Mouse (Mus musculus): ENCODE results near the gene Bend4. TPM values are rescaled to one million over a fixed set of nuclear protein-coding genes. Genes with fewer than 3 reads are reported as not detected.

Bend4 gene
- total RNA-seq (2014; rRNA removed) (16.1 and 18.2 TPM in 2 replicates), polyA plus RNA-seq (2015; fragmentation: Nextera tagmentation; extraction: Ambion mirVana) (9.2 and 9.5 TPM in 2 replicates)

DNA sequence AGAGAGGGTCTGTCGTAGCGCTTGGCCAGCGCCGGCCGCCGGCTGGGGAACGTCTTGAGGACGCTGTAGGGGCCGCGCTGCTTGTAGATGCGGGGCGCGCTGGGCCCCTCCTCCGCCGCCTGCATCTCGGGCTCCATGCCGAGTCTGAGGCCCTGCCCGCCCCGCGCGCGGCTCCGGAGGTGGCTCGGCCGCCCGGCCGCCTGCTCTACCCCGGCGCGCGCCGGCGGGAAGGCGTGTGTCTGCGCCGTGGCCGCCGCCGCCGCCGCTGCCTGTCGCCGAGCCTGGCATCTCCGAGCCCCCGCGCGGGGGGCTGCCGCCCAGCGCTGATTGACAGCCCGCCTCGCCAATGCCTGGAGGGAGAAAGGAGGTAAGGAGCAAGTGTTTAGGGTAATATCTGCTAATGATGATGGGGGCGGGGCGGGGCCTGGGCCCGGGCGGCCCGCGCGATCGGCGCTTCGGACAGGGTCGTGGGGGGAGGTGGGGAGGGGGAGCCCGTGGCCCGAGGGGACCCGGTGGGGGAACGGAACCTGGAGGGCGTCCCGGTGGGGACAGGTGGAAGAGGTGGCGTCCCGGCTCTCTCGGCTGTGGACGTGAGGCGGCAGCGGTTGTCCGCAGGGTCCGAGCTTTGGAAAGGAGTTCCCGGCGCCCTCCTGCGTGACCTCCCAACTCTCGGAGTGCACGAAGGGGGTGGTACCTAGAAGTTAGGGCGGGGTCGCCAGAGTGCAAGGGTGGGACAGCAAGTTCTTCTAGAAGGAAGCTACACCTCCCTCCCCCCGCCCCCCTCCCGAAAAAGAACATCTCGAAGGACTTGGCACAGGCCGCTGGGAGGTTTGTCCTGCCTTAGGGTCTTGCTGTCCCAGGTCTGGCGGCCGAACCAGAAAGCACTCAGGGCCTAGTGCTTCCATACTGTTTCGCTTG, at the start of gene Bend4:
TSS of gene Bend4 (minus strand) at position 868 of the 918 bp plus-strand sequence.
- no peaks in the 10 kb centered on the region for H3K36me3 ChIP-seq (ENCODE audit: insufficient read depth, low read length)
- ATAC-seq (ENCODE audit: low FRiP score) (peak; percentile 78), DNase-seq (ENCODE audit: low spot score) (peak; percentile 84)
- H3K4me1 ChIP-seq (ENCODE audit: insufficient read depth, low read length), result peaks cover 6% of the 10 kb centered on the region; the same call in 1 of the 2 replicates
- 1% methylated on average over 58 of the region's 90 CpGs for WGBS
- no peak for TF ChIP-seq CTCF (IDR thresholded peaks at IDR 0.05)
- H3K27ac ChIP-seq (ENCODE audit: low read depth, low read length), result peak within 1 kb of the TSS; percentile 68
- peak within 1 kb of the TSS; percentile 77 for H3K9ac ChIP-seq (replicated peaks; ENCODE audit: low read length, poor library complexity, severe bottlenecking)
- H3K4me2 ChIP-seq (ENCODE audit: low read depth, low read length, poor library complexity, severe bottlenecking), result peak within 1 kb of the TSS; percentile 79
- H3K9me3 ChIP-seq (ENCODE audit: low read length), result no peaks in the 10 kb centered on the region
- H3K4me3 ChIP-seq (ENCODE audit: low read depth, low read length), result peak within 1 kb of the TSS; percentile 77
- no peaks in the 10 kb centered on the region for H3K27me3 ChIP-seq (ENCODE audit: insufficient read depth, low read length)

DNA sequence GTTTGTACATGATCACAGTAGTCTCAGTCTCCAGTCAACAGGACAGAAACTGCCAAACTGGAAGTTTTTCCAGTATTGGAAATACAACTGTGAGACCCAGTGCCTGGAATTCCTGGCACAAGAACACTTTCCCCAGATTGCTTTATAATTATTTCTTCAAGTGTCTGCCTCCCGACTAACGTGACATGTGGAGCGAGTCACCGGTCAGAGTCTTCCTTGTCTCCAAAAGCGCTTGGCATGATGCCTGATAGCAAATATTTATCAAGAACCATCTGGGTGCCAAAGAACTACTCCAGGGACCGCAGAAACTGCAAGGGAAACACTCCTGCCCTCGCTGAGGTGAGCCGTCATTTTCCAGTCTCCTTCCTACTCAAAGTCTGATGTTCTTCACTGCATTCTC, 45.6 kb upstream of the Bend4 start:
- peak; percentile 39 for DNase-seq (ENCODE audit: low spot score)
- H3K9ac ChIP-seq (replicated peaks; ENCODE audit: low read length, poor library complexity, severe bottlenecking), result no peak overlapping the region
- H3K4me2 ChIP-seq (ENCODE audit: low read depth, low read length, poor library complexity, severe bottlenecking), result no peak overlapping the region
- H3K4me1 ChIP-seq (ENCODE audit: insufficient read depth, low read length), result no peaks in the 10 kb centered on the region
- H3K4me3 ChIP-seq (ENCODE audit: low read depth, low read length), result no peak overlapping the region
- no peak for TF ChIP-seq CTCF (IDR thresholded peaks at IDR 0.05)
- no peak overlapping the region for H3K27ac ChIP-seq (ENCODE audit: low read depth, low read length)
- H3K27me3 ChIP-seq (ENCODE audit: insufficient read depth, low read length), result no peaks in the 10 kb centered on the region
- ATAC-seq (ENCODE audit: low FRiP score), result no peak
- no peaks in the 10 kb centered on the region for H3K36me3 ChIP-seq (ENCODE audit: insufficient read depth, low read length)
- 65% methylated on average over 8 of the region's 8 CpGs for WGBS
- no peaks in the 10 kb centered on the region for H3K9me3 ChIP-seq (ENCODE audit: low read length)

DNA sequence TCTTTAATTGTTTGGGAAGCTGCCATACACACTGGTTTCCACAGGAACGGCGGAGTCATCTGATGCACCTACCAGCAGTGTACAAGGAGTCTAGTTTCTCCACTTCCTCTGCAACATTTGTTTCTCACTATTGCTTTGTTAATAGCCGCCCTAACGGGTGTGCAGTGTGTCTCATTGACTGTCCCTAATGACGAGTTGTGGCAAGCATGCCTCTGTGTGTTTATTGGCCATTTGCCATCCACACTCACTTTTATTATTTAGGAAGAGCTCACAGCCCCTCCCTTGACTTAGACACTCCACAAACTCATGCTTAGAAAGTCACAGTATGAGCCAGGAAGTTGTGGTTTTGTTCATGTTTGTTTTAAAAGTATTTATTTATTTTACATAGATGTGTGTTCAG, 45.0 kb upstream of the Bend4 start:
- WGBS, result 66% methylated on average over 5 of the region's 5 CpGs
- Histone ChIP-seq H3K9ac (replicated peaks; ENCODE audit: low read length, poor library complexity, severe bottlenecking) (no peak overlapping the region), H3K4me2 (ENCODE audit: low read depth, low read length, poor library complexity, severe bottlenecking) (no peak overlapping the region), H3K27me3 (ENCODE audit: insufficient read depth, low read length) (no peaks in the 10 kb centered on the region), H3K4me3 (ENCODE audit: low read depth, low read length) (no peak overlapping the region), H3K27ac (ENCODE audit: low read depth, low read length) (no peak overlapping the region), H3K36me3 (ENCODE audit: insufficient read depth, low read length) (no peaks in the 10 kb centered on the region), H3K4me1 (ENCODE audit: insufficient read depth, low read length) (no peaks in the 10 kb centered on the region), H3K9me3 (ENCODE audit: low read length) (no peaks in the 10 kb centered on the region)
- no peak for TF ChIP-seq CTCF (IDR thresholded peaks at IDR 0.05)
- DNase-seq (ENCODE audit: low spot score) (peak; percentile 24), ATAC-seq (ENCODE audit: low FRiP score) (no peak)

DNA sequence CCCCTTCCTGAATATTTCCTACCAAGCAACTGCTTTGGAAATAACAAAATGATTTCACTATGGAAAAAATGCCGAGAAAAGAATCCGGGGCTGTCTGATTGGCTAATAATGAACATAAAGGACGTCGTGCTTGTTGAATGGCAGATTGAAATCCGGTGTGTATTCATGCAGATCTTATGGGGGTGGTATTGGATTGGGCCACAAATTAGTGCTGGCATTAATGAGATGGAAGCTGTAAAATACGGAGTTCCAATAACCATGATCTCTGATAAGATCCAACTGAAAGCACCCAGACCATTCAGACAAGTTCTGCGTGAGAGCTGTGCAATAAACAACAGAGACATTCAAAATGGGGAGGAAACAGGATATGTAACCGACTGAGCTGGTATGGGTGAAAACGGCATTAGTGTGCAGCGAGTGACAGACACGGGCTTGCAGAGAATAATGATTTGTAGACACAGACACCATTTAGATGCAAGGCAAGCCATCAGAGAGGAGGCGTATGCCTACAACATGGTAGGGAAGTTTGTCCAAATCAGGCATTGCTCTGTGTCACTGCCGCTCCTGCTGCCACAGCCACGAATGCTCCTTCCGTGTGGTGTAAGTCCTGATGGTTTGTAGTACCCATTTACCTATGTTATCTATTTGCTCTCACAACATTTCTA, 38.9 kb upstream of the Bend4 start:
- Histone ChIP-seq H3K27ac (ENCODE audit: low read depth, low read length) (peak overlapping the region; percentile 38; the same call in 1 of the 2 replicates), H3K9ac (replicated peaks; ENCODE audit: low read length, poor library complexity, severe bottlenecking) (no peak overlapping the region), H3K27me3 (ENCODE audit: insufficient read depth, low read length) (no peaks in the 10 kb centered on the region), H3K4me3 (ENCODE audit: low read depth, low read length) (no peak overlapping the region), H3K36me3 (ENCODE audit: insufficient read depth, low read length) (no peaks in the 10 kb centered on the region), H3K4me2 (ENCODE audit: low read depth, low read length, poor library complexity, severe bottlenecking) (0 out of 2 replicates have a peak overlapping the region, but pooled peaks have one; percentile 6), H3K9me3 (ENCODE audit: low read length) (no peaks in the 10 kb centered on the region), H3K4me1 (ENCODE audit: insufficient read depth, low read length) (no peaks in the 10 kb centered on the region)
- ATAC-seq (ENCODE audit: low FRiP score), result peak; percentile 72
- WGBS, result 58% methylated on average over 15 of the region's 15 CpGs
- no peak for DNase-seq (ENCODE audit: low spot score)
- no peak for TF ChIP-seq CTCF (IDR thresholded peaks at IDR 0.05)

DNA sequence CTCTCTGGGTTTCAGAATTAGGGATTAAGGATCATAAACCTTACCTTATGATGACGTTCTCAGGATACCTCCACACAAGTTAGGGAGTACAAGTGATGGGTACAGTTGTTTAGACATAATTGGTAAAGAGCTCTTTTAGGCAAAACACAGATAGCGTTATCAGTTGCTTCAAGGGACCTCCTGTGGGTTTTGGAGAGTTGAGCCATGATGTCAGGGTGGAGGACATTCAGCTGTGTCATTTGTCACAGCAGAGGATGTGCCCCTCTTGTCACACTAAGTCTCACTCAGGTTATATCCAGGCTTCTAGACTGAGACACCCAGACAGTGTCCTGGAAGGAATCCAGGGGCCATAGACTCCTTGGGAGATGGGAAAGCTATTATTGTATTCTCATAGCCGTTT, 36.8 kb upstream of the Bend4 start:
- DNase-seq (ENCODE audit: low spot score) (no peak), ATAC-seq (ENCODE audit: low FRiP score) (no peak)
- TF ChIP-seq CTCF (IDR thresholded peaks at IDR 0.05), result no peak
- Histone ChIP-seq H3K4me2 (ENCODE audit: low read depth, low read length, poor library complexity, severe bottlenecking) (no peak overlapping the region), H3K36me3 (ENCODE audit: insufficient read depth, low read length) (no peaks in the 10 kb centered on the region), H3K27ac (ENCODE audit: low read depth, low read length) (no peak overlapping the region), H3K9ac (replicated peaks; ENCODE audit: low read length, poor library complexity, severe bottlenecking) (no peak overlapping the region), H3K27me3 (ENCODE audit: insufficient read depth, low read length) (no peaks in the 10 kb centered on the region), H3K4me3 (ENCODE audit: low read depth, low read length) (no peak overlapping the region), H3K4me1 (ENCODE audit: insufficient read depth, low read length) (no peaks in the 10 kb centered on the region), H3K9me3 (ENCODE audit: low read length) (no peaks in the 10 kb centered on the region)
- WGBS, result 83% methylated on average over 3 of the region's 3 CpGs

DNA sequence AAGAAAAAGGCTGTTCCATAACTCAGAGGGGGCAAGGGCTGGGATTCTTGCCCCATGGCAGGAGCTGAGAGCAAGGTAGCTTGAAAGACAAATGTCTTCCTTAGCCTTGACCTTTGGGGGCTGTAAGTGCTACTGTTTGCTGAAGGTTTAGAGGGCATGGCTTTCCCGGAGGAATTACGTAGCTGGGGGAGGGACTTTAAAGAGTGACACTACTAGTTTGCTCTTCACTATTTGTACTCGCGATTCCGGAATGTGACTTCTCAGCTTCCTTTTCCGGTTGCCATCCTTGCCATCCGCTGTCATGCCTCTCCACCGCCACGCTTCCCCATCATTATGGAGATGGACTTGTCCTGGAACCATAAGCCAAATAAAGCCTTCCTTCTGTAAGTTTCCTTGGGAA, 35.5 kb upstream of the Bend4 start:
- H3K27ac ChIP-seq (ENCODE audit: low read depth, low read length), result no peak overlapping the region
- whole genome bisulfite sequencing, result 96% methylated on average over 9 of the region's 9 CpGs

More for the DNA sequence above, 35.5 kb upstream of the Bend4 start:
- Histone ChIP-seq H3K27me3 (ENCODE audit: insufficient read depth, low read length) (no peaks in the 10 kb centered on the region), H3K4me2 (ENCODE audit: low read depth, low read length, poor library complexity, severe bottlenecking) (no peak overlapping the region), H3K4me3 (ENCODE audit: low read depth, low read length) (no peak overlapping the region), H3K36me3 (ENCODE audit: insufficient read depth, low read length) (no peaks in the 10 kb centered on the region), H3K4me1 (ENCODE audit: insufficient read depth, low read length) (no peaks in the 10 kb centered on the region), H3K9me3 (ENCODE audit: low read length) (no peaks in the 10 kb centered on the region), H3K9ac (replicated peaks; ENCODE audit: low read length, poor library complexity, severe bottlenecking) (no peak overlapping the region)
- no peak for TF ChIP-seq CTCF (IDR thresholded peaks at IDR 0.05)
- DNase-seq (ENCODE audit: low spot score) (no peak), ATAC-seq (ENCODE audit: low FRiP score) (no peak)
